Mouse (Mus musculus) intestine, postnatal 0 days (tissue): ENCODE measurements at regions not wholly inside any gene's neighbourhood (a gene's known extent, or its start where the extent isn't known, plus 50 kb on each side); places are given as distances from the start of the nearest gene placed in this dataset.
A peak's percentile ranks its signal among the peaks of the same experiment; 100 is the strongest.

Experiments used
- ATAC-seq: fragments of 200-750 bp; cut with Nextera tagmentation; 2 replicates; pipeline ENCODE4 v1.8.0; 2017; ENCODE audit warnings: mild to moderate bottlenecking, moderate TSS enrichment, moderate library complexity
- H3K27ac ChIP-seq: fragments of 300-500 bp; sonication (generic); 2 replicates; pipeline ENCODE4 v1.5.1; 2014; ENCODE audit warnings: mild to moderate bottlenecking, low read depth, low read length, moderate library complexity
- H3K27me3 ChIP-seq: fragments of 300-500 bp; sonication (generic); replicated peaks from 2 replicates; pipeline ENCODE4 v1.6.1; 2014; ENCODE audit warnings: low read length, mixed read lengths; ENCODE audit not compliant: control insufficient read depth, insufficient read depth
- H3K36me3 ChIP-seq: fragments of 300-500 bp; sonication (generic); 2 replicates; pipeline ENCODE4 v1.6.1; 2014; ENCODE audit warnings: mild to moderate bottlenecking, moderate library complexity; ENCODE audit not compliant: control insufficient read depth, insufficient read depth
- H3K4me1 ChIP-seq: fragments of 300-500 bp; sonication (generic); replicated peaks from 2 replicates; pipeline ENCODE4 v1.6.1; 2014; ENCODE audit warnings: antibody characterized with exemption, low read length, mixed read lengths; ENCODE audit not compliant: control insufficient read depth, insufficient read depth
- H3K4me2 ChIP-seq: fragments of 300-500 bp; sonication (generic); replicated peaks from 2 replicates; pipeline ENCODE4 v1.6.1; 2014; ENCODE audit warnings: low read depth, mild to moderate bottlenecking, moderate library complexity
- H3K4me3 ChIP-seq: fragments of 300-500 bp; sonication (generic); 2 replicates; pipeline ENCODE4 v1.5.1; 2014; ENCODE audit warnings: low read depth, low read length
- H3K9ac ChIP-seq: fragments of 300-500 bp; sonication (generic); 2 replicates; pipeline ENCODE4 v1.6.1; 2014; ENCODE audit warnings: mild to moderate bottlenecking, low read depth, low read length
- H3K9me3 ChIP-seq: fragments of 300-500 bp; sonication (generic); 2 replicates; pipeline ENCODE4 v1.6.1; 2016; ENCODE audit warnings: mixed run types; ENCODE audit not compliant: control insufficient read depth
- CTCF ChIP-seq: sonication (generic); IDR thresholded peaks from 2 replicates; pipeline ENCODE4 v1.5.1; 2016; ENCODE audit warnings: low read depth, mild to moderate bottlenecking, control low read depth, antibody characterized with exemption, moderate library complexity
- WGBS: fragments of 180-500 bp; shearing (Covaris S2); extraction: QIAGEN DNeasy Blood & Tissue Kit; methylation state at CpG from one replicate; pipeline ENCODE4 v1.1.7; 2014; 5-methylcytosine and 5-hydroxymethylcytosine counted together

- H3K4me1 ChIP-seq = peaks cover 16% of the 10 kb centered on the region
- H3K36me3 ChIP-seq = no peaks in the 10 kb centered on the region
- WGBS = 89% methylated on average over 8 of the region's 8 CpGs
- H3K4me3 ChIP-seq = no peak overlapping the region
- H3K9ac ChIP-seq = no peak overlapping the region
- no peaks in the 10 kb centered on the region for H3K27me3 ChIP-seq
- H3K27ac ChIP-seq = no peak overlapping the region
- H3K9me3 ChIP-seq = no peaks in the 10 kb centered on the region
- H3K4me2 ChIP-seq = no peak overlapping the region
- no peak for TF ChIP-seq CTCF
- ATAC-seq = no peak
Measured at GRCm38 (mm10) chr3:21982991-21983390, 93.5 kb upstream of the Tbl1xr1 start.

GRCm38 (mm10) chr3:21983993-21984725 lies 92.3 kb upstream of the Tbl1xr1 start:
- 49% methylated on average over 2 of the region's 2 CpGs for WGBS
- Histone ChIP-seq H3K4me2 (no peak overlapping the region), H3K36me3 (no peaks in the 10 kb centered on the region), H3K4me1 (peaks cover 21% of the 10 kb centered on the region), H3K27me3 (no peaks in the 10 kb centered on the region), H3K4me3 (no peak overlapping the region), H3K27ac (no peak overlapping the region), H3K9ac (no peak overlapping the region), H3K9me3 (no peaks in the 10 kb centered on the region)
- no peak for ATAC-seq
- TF ChIP-seq CTCF = no peak

- H3K27me3 ChIP-seq = no peaks in the 10 kb centered on the region
- no peak overlapping the region for H3K9ac ChIP-seq
- H3K4me2 ChIP-seq = no peak overlapping the region
- TF ChIP-seq CTCF = no peak
- H3K36me3 ChIP-seq = no peaks in the 10 kb centered on the region
- WGBS = 73% methylated on average over 2 of the region's 2 CpGs
- no peak overlapping the region for H3K4me3 ChIP-seq
- ATAC-seq = no peak
- H3K27ac ChIP-seq = no peak overlapping the region
- no peaks in the 10 kb centered on the region for H3K9me3 ChIP-seq
- peaks cover 21% of the 10 kb centered on the region for H3K4me1 ChIP-seq
Measured at GRCm38 (mm10) chr3:21984807-21985206, 91.6 kb upstream of the Tbl1xr1 start.

GRCm38 (mm10) chr3:21986164-21986892 lies 90.1 kb upstream of the Tbl1xr1 start:
- TF ChIP-seq CTCF = no peak
- H3K4me1 ChIP-seq = peaks cover 21% of the 10 kb centered on the region
- ATAC-seq = peak; percentile 92
- H3K9ac ChIP-seq = no peak overlapping the region
- 33% methylated on average over 5 of the region's 5 CpGs for WGBS
- H3K4me2 ChIP-seq = peak overlapping the region; percentile 54; the same call in 1 of the 2 replicates
- H3K36me3 ChIP-seq = no peaks in the 10 kb centered on the region
- no peak overlapping the region for H3K4me3 ChIP-seq
- H3K9me3 ChIP-seq = no peaks in the 10 kb centered on the region
- peak overlapping the region; percentile 80 for H3K27ac ChIP-seq
- H3K27me3 ChIP-seq = no peaks in the 10 kb centered on the region

- ATAC-seq = peak; percentile 58
- WGBS = 55% methylated on average over 2 of the region's 2 CpGs
- Histone ChIP-seq H3K4me2 (peak overlapping the region; percentile 54; the same call in 1 of the 2 replicates), H3K36me3 (no peaks in the 10 kb centered on the region), H3K9me3 (no peaks in the 10 kb centered on the region), H3K27ac (peak overlapping the region; percentile 66), H3K9ac (no peak overlapping the region), H3K4me3 (no peak overlapping the region), H3K4me1 (peaks cover 21% of the 10 kb centered on the region), H3K27me3 (no peaks in the 10 kb centered on the region)
- no peak for TF ChIP-seq CTCF
Measured at GRCm38 (mm10) chr3:21986893-21987250, 89.6 kb upstream of the Tbl1xr1 start.

- Histone ChIP-seq H3K9me3 (no peaks in the 10 kb centered on the region), H3K4me3 (0 out of 2 replicates have a peak overlapping the region, but pooled peaks have one; percentile 9), H3K27ac (peak overlapping the region; percentile 73), H3K4me1 (peaks cover 21% of the 10 kb centered on the region), H3K27me3 (no peaks in the 10 kb centered on the region), H3K36me3 (no peaks in the 10 kb centered on the region), H3K9ac (no peak overlapping the region), H3K4me2 (peak overlapping the region; percentile 54)
- TF ChIP-seq CTCF = no peak
- 69% methylated on average over 5 of the region's 5 CpGs for WGBS
- ATAC-seq = no peak
Measured at GRCm38 (mm10) chr3:21987455-21988009, 88.9 kb upstream of the Tbl1xr1 start.
